ENCODE assay signal across 25 mouse cellular contexts in the genomic region with DNA sequence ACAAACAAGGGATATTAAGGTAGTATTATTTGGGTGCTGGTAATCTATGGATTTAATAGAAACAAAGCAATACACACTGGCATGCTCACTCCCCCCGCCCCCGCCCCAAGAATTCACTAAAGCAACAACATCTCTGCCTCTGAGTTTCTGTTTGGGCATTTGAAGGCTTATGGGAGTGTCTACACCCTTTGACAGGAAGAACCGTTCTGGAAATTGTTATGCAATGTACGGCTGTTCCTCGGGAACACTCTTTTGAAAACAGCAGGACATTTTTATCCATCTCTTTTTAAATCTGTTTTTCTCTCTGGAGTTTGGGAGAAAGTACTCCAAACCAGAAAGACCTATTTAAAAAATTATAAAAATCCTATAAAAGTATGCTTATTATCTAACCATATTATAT.
A peak's percentile ranks its signal among the peaks of the same experiment; 100 is the strongest.
DNase-seq lines count a peak whose midpoint lies in the region; ATAC-seq and TF ChIP-seq lines count a peak whose summit lies in the region.
"Had no signal": no experiment of that assay in that cellular context is flagged by ENCODE, and none has a peak within 500 bp of the region (broad histone marks: within the 10 kb centered on the region; RNA-seq: fewer than 3 reads in every experiment).

No protein-coding gene starts in this region.

- H3K4me3 ChIP-seq in hindbrain, postnatal 0 days (ENCODE audit: low read length), result no peak overlapping the region
- no peak overlapping the region for H3K4me3 ChIP-seq in hindbrain, embryonic 14.5 days (replicated peaks; ENCODE audit: low read length)
- no peak overlapping the region for H3K4me3 ChIP-seq in lung, postnatal 0 days (ENCODE audit: low read depth, low read length)
- H3K4me3 ChIP-seq: embryonic facial prominence, embryonic 10.5 days; embryonic facial prominence, embryonic 13.5 days; erythroblast, embryonic 14.5 days; forebrain, embryonic 12.5 days; forebrain, embryonic 15.5 days; gastrocnemius, adult 2 months; heart, embryonic 13.5 days; hindbrain, embryonic 10.5 days; hindbrain, embryonic 13.5 days had no signal

- H3K4me2 ChIP-seq in hindbrain, postnatal 0 days (ENCODE audit: low read depth, low read length), result no peak overlapping the region
- H3K4me2 ChIP-seq in hindbrain, embryonic 14.5 days (replicated peaks), result no peak overlapping the region
- H3K4me2 ChIP-seq in lung, postnatal 0 days (replicated peaks; ENCODE audit: low read depth, low read length), result no peak overlapping the region
- H3K4me2 ChIP-seq: embryonic facial prominence, embryonic 13.5 days; forebrain, embryonic 12.5 days; forebrain, embryonic 15.5 days; heart, embryonic 13.5 days; hindbrain, embryonic 13.5 days had no signal

- no peaks in the 10 kb centered on the region for H3K27me3 ChIP-seq in hindbrain, postnatal 0 days (ENCODE audit: insufficient read depth, low read length)
- H3K27me3 ChIP-seq in hindbrain, embryonic 14.5 days (ENCODE audit: control insufficient read depth, insufficient read depth, low read length), result no peaks in the 10 kb centered on the region
- no peaks in the 10 kb centered on the region for H3K27me3 ChIP-seq in lung, postnatal 0 days (replicated peaks; ENCODE audit: insufficient read depth, low read length)
- H3K27me3 ChIP-seq: embryonic facial prominence, embryonic 13.5 days; forebrain, embryonic 12.5 days; forebrain, embryonic 15.5 days; heart, embryonic 13.5 days; hindbrain, embryonic 13.5 days had no signal

- ATAC-seq in frontal cortex, adult (ENCODE audit: low TSS enrichment), result peak; percentile 71
- ATAC-seq in hindbrain, postnatal 0 days, result no peak
- ATAC-seq in hindbrain, embryonic 14.5 days (ENCODE audit: low FRiP score), result no peak
- ATAC-seq in lung, postnatal 0 days, result no peak
- ATAC-seq: forebrain, embryonic 15.5 days had no signal

- H3K9me3 ChIP-seq in hindbrain, postnatal 0 days (ENCODE audit: low read length), result no peaks in the 10 kb centered on the region
- no peaks in the 10 kb centered on the region for H3K9me3 ChIP-seq in hindbrain, embryonic 14.5 days (ENCODE audit: control insufficient read depth, low read length)
- H3K9me3 ChIP-seq in lung, postnatal 0 days (ENCODE audit: low read length), result no peaks in the 10 kb centered on the region
- H3K9me3 ChIP-seq: embryonic facial prominence, embryonic 10.5 days; embryonic facial prominence, embryonic 13.5 days; forebrain, embryonic 12.5 days; forebrain, embryonic 15.5 days; heart, embryonic 13.5 days; hindbrain, embryonic 10.5 days; hindbrain, embryonic 13.5 days had no signal

- no peak for DNase-seq in frontal cortex, postnatal 14 days (ENCODE audit: low spot score in 2 of 2)
- peak; percentile 2 for DNase-seq in hindbrain, postnatal 0 days (ENCODE audit: low spot score)
- no peak for DNase-seq in hindbrain, embryonic 14.5 days (ENCODE audit: low spot score)
- peak; percentile 8 for DNase-seq in lung, postnatal 0 days (ENCODE audit: low spot score)
- DNase-seq in lung, postnatal 4 days, result no peak
- DNase-seq in right cerebral cortex, postnatal 4 days, result no peak
- DNase-seq: adrenal gland, postnatal 10 days; adrenal gland, postnatal 36 days; cerebellum, adult 11-12 months; cerebellum, adult 8-10 months; cerebellum, postnatal 10 days; cerebellum, postnatal 36 days; embryo, embryonic 11 days; gastrocnemius, adult 2 months; gastrocnemius, postnatal 14 days; heart, postnatal 36 days had no signal

- H3K27ac ChIP-seq in hindbrain, postnatal 0 days, result no peak overlapping the region
- no peak overlapping the region for H3K27ac ChIP-seq in hindbrain, embryonic 14.5 days
- H3K27ac ChIP-seq in lung, postnatal 0 days (ENCODE audit: low read length), result no peak overlapping the region
- H3K27ac ChIP-seq: embryonic facial prominence, embryonic 10.5 days; embryonic facial prominence, embryonic 13.5 days; forebrain, embryonic 12.5 days; forebrain, embryonic 15.5 days; gastrocnemius, adult 2 months; heart, embryonic 13.5 days; hindbrain, embryonic 10.5 days; hindbrain, embryonic 13.5 days had no signal

- no peaks in the 10 kb centered on the region for H3K4me1 ChIP-seq in hindbrain, postnatal 0 days (ENCODE audit: insufficient read depth, low read length)
- H3K4me1 ChIP-seq in hindbrain, embryonic 14.5 days (replicated peaks; ENCODE audit: control insufficient read depth, insufficient read depth, low read length), result no peaks in the 10 kb centered on the region
- no peaks in the 10 kb centered on the region for H3K4me1 ChIP-seq in lung, postnatal 0 days (ENCODE audit: insufficient read depth, low read depth, low read length)
- H3K4me1 ChIP-seq: embryonic facial prominence, embryonic 10.5 days; embryonic facial prominence, embryonic 13.5 days; forebrain, embryonic 12.5 days; forebrain, embryonic 15.5 days; heart, embryonic 13.5 days; hindbrain, embryonic 10.5 days; hindbrain, embryonic 13.5 days had no signal

- TF ChIP-seq CTCF in hindbrain, postnatal 0 days (IDR thresholded peaks at IDR 0.05; ENCODE audit: low read depth), result no peak
- TF ChIP-seq CTCF in lung, postnatal 0 days (IDR thresholded peaks at IDR 0.05), result no peak

- WGBS in hindbrain, postnatal 0 days, result 67% methylated on average over 5 of the region's 5 CpGs
- WGBS in hindbrain, embryonic 14.5 days, result 80% methylated on average over 5 of the region's 5 CpGs
- 65% methylated on average over 5 of the region's 5 CpGs for WGBS in lung, postnatal 0 days

- H3K36me3 ChIP-seq in hindbrain, postnatal 0 days (ENCODE audit: insufficient read depth, low read length), result no peaks in the 10 kb centered on the region
- H3K36me3 ChIP-seq in hindbrain, embryonic 14.5 days (replicated peaks; ENCODE audit: control insufficient read depth, insufficient read depth), result no peaks in the 10 kb centered on the region
- no peaks in the 10 kb centered on the region for H3K36me3 ChIP-seq in lung, postnatal 0 days (ENCODE audit: insufficient read depth, low read length)
- H3K36me3 ChIP-seq: embryonic facial prominence, embryonic 10.5 days; embryonic facial prominence, embryonic 13.5 days; forebrain, embryonic 12.5 days; forebrain, embryonic 15.5 days; heart, embryonic 13.5 days; hindbrain, embryonic 10.5 days; hindbrain, embryonic 13.5 days had no signal

- no peak overlapping the region for H3K9ac ChIP-seq in hindbrain, postnatal 0 days (replicated peaks; ENCODE audit: low read length)
- no peak overlapping the region for H3K9ac ChIP-seq in hindbrain, embryonic 14.5 days
- no peak overlapping the region for H3K9ac ChIP-seq in lung, postnatal 0 days (replicated peaks; ENCODE audit: low read depth)
- H3K9ac ChIP-seq: embryonic facial prominence, embryonic 13.5 days; forebrain, embryonic 12.5 days; forebrain, embryonic 15.5 days; heart, embryonic 13.5 days; hindbrain, embryonic 13.5 days had no signal

- TF ChIP-seq EP300 in lung, postnatal 0 days (IDR thresholded peaks at IDR 0.05), result no peak

Comparison
In these comparisons a context has a peak if more than half of its experiments do, and no peak if none do; other contexts are left out.
1. DNase-seq: peak in hindbrain, postnatal 0 days (single experiment) and lung, postnatal 0 days (single experiment); none in frontal cortex, postnatal 14 days (0 of 2), hindbrain, embryonic 14.5 days (single experiment), lung, postnatal 4 days (0 of 2) and right cerebral cortex, postnatal 4 days (single experiment).